Mouse (Mus musculus) CH12.LX (cell line): ENCODE results near the gene Erbb4.

Experiments used
- CHD1 ChIP-seq: IDR thresholded peaks from 2 replicates; pipeline ENCODE4 v1.6.1; 2012; ENCODE audit warnings: low read depth, low read length, improper control_type of control experiment, inconsistent platforms
- CHD2 ChIP-seq: IDR thresholded peaks from 2 replicates; pipeline ENCODE4 v1.6.1; 2011; ENCODE audit warnings: low read length, improper control_type of control experiment
- CTCF ChIP-seq, 2 experiments: IDR thresholded peaks in 1 of 2; conservative IDR thresholded peaks in 1 of 2; 2 replicates each; pipeline ENCODE4 v1.5.1; 2011 to 2012; ENCODE audit warnings: low read depth in 2 of 2, low read length in 2 of 2, improper control_type of control experiment in 1 of 2, inconsistent platforms in 1 of 2, mild to moderate bottlenecking in 1 of 2, moderate library complexity in 1 of 2
- E2F4 ChIP-seq: IDR thresholded peaks from 2 replicates; pipeline ENCODE4 v1.6.1; 2011; ENCODE audit warnings: low read depth, low read length, improper control_type of control experiment; ENCODE audit not compliant: insufficient replicate concordance
- EP300 ChIP-seq: IDR thresholded peaks from 2 replicates; pipeline ENCODE4 v1.6.1; 2011; ENCODE audit warnings: low read length, improper control_type of control experiment
- MAX ChIP-seq: IDR thresholded peaks from 2 replicates; pipeline ENCODE4 v1.6.1; 2011; ENCODE audit warnings: low read length, improper control_type of control experiment
- NELFE ChIP-seq: IDR thresholded peaks from 2 replicates; pipeline ENCODE4 v1.6.1; 2011; ENCODE audit warnings: low read depth, low read length, improper control_type of control experiment
- TCF12 ChIP-seq: IDR thresholded peaks from 2 replicates; pipeline ENCODE4 v1.6.1; 2014; ENCODE audit warnings: low read depth, mild to moderate bottlenecking, inconsistent platforms, low read length, improper control_type of control experiment
- ZNF384 ChIP-seq: IDR thresholded peaks from 2 replicates; pipeline ENCODE4 v1.6.1; 2012; ENCODE audit warnings: low read depth, low read length, improper control_type of control experiment, inconsistent platforms

GRCm38 (mm10) chr1:68155253-68155652 lies 952.6 kb downstream of the Erbb4 start:
- no peak for TF ChIP-seq CTCF (conservative IDR thresholded peaks at IDR 0.05 in 1 of 2, IDR thresholded peaks at IDR 0.05 in 1 of 2; ENCODE audit: low read depth in 2 of 2, low read length in 2 of 2)
- no peak for TF ChIP-seq EP300
- TF ChIP-seq ZNF384: no peak
- no peak for TF ChIP-seq CHD1
- no peak for TF ChIP-seq MAX
- TF ChIP-seq E2F4: no peak
- no peak for TF ChIP-seq CHD2
- TF ChIP-seq NELFE: no peak
- no peak for TF ChIP-seq TCF12
